Mouse (Mus musculus) embryonic fibroblast, embryonic 13.5 days (primary cell): Measurements from ENCODE around the gene Als2cr12.
"Not testable (repeated sequence)": the region's sequence is repeated elsewhere in the genome, so short reads cannot be mapped to it uniquely, and the experiment has no call there.

ENCODE experiments used
- CTCF ChIP-seq: IDR thresholded peaks from 2 replicates; pipeline ENCODE4 v1.5.1; 2011; ENCODE audit warnings: mild to moderate bottlenecking, control low read depth, low read length, moderate library complexity, borderline replicate concordance; ENCODE audit not compliant: insufficient read depth
- POLR2A ChIP-seq: IDR thresholded peaks from 2 replicates; pipeline ENCODE4 v1.6.1; 2011; ENCODE audit warnings: low read depth, mild to moderate bottlenecking, control low read depth, low read length, moderate library complexity

DNA sequence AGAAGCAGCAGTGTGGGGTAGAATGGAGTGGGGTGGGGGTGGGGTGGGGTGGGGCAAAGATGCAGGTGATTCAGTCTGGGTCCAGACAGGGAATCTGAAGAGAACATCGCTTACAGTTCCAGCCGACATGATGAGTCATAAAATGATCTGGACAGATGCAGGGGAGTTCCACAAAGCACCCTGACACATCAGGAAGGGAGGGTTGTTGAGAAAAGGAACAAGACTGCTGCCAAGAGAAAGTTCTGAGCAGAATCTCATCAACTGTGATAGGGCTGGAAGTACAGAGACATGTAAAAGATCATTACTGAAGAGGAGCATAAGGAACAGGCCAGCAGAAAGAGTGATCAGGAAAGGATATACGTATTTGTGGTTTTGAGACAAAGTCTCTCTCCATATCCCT, 32.4 kb downstream of the Als2cr12 start:
- TF ChIP-seq POLR2A, CTCF: not testable (repeated sequence)
